Mouse (Mus musculus) neural tube, embryonic 14.5 days (tissue): ENCODE results near the gene Dnlz. TPM values are rescaled to one million over a fixed set of nuclear protein-coding genes. Genes with fewer than 3 reads are reported as not detected.
A peak's percentile ranks its signal among the peaks of the same experiment; 100 is the strongest.

Experiments used
- ATAC-seq: fragments of 200-750 bp; cut with Nextera tagmentation; 2 replicates; pipeline ENCODE4 v1.8.0; 2017; ENCODE audit warnings: low read depth, mild to moderate bottlenecking, moderate TSS enrichment, moderate library complexity
- H3K27ac ChIP-seq: fragments of 300-500 bp; sonication (generic); 2 replicates; pipeline ENCODE4 v1.5.1; 2014; ENCODE audit warnings: low read depth, mild to moderate bottlenecking, control low read depth, low read length, moderate library complexity, mixed read lengths
- H3K27me3 ChIP-seq: fragments of 300-500 bp; sonication (generic); 2 replicates; pipeline ENCODE4 v1.6.1; 2014; ENCODE audit warnings: low read length; ENCODE audit not compliant: control insufficient read depth, insufficient read depth
- H3K36me3 ChIP-seq: fragments of 300-500 bp; sonication (generic); 2 replicates; pipeline ENCODE4 v1.6.1; 2014; ENCODE audit warnings: low read length, mixed read lengths; ENCODE audit not compliant: control insufficient read depth, insufficient read depth
- H3K4me1 ChIP-seq: fragments of 300-500 bp; sonication (generic); 2 replicates; pipeline ENCODE4 v1.6.1; 2014; ENCODE audit warnings: low read length; ENCODE audit not compliant: control insufficient read depth, insufficient read depth
- H3K4me2 ChIP-seq: fragments of 300-500 bp; sonication (generic); 2 replicates; pipeline ENCODE4 v1.6.1; 2014; ENCODE audit warnings: mild to moderate bottlenecking, low read depth, low read length, control low read depth
- H3K4me3 ChIP-seq: fragments of 300-500 bp; sonication (generic); 2 replicates; pipeline ENCODE4 v1.5.1; 2014; ENCODE audit warnings: low read depth, low read length, control low read depth, mixed read lengths
- H3K9ac ChIP-seq: fragments of 300-500 bp; sonication (generic); replicated peaks from 2 replicates; pipeline ENCODE4 v1.6.1; 2014; ENCODE audit warnings: low read depth, mild to moderate bottlenecking, control low read depth, low read length, mixed read lengths
- H3K9me3 ChIP-seq: fragments of 300-500 bp; sonication (generic); 2 replicates; pipeline ENCODE4 v1.6.1; 2016; ENCODE audit warnings: low read length; ENCODE audit not compliant: control insufficient read depth
- WGBS: fragments of 180-500 bp; shearing (Covaris S2); extraction: QIAGEN DNeasy Blood & Tissue Kit; methylation state at CpG from one replicate; pipeline ENCODE4 v1.1.7; 2014; 5-methylcytosine and 5-hydroxymethylcytosine counted together
- polyA plus RNA-seq: library from polyadenylated mRNA; unstranded; fragments of >200 nt; fragmentation: Nextera tagmentation; extraction: Ambion mirVana; gene quantifications from 2 replicates; pipeline ENCODE4 v1.2.1, GENCODE M21; 2014

Dnlz gene
- polyA plus RNA-seq, 1 experiment from 2014 or later = 26.6 TPM

DNA sequence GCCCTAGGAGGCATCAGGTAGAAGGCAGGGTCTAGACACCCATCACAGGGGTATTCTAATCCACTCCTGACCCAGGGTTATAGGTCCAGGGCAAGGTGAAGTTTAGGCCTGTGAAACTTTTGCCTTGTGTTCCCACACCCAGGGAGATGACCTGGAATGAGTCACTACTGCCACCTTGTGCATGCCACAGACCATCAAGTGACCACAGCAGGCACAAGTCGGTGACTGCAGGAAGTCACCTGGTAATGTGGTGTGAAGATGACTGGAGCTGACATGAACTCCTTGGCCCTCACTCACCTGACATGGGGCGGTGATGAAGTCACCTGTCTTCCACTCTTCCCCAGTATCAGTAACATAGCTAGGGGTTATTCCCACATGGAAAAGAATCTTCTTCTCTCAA lies 39.1 kb downstream of the Dnlz start:
- ATAC-seq = no peak
- Histone ChIP-seq H3K27me3 (no peaks in the 10 kb centered on the region), H3K9me3 (no peaks in the 10 kb centered on the region), H3K4me2 (no peak overlapping the region), H3K9ac (no peak overlapping the region), H3K4me1 (peaks cover 14% of the 10 kb centered on the region), H3K27ac (no peak overlapping the region), H3K4me3 (no peak overlapping the region), H3K36me3 (no peaks in the 10 kb centered on the region)
- WGBS = 63% methylated on average over 2 of the region's 2 CpGs

DNA sequence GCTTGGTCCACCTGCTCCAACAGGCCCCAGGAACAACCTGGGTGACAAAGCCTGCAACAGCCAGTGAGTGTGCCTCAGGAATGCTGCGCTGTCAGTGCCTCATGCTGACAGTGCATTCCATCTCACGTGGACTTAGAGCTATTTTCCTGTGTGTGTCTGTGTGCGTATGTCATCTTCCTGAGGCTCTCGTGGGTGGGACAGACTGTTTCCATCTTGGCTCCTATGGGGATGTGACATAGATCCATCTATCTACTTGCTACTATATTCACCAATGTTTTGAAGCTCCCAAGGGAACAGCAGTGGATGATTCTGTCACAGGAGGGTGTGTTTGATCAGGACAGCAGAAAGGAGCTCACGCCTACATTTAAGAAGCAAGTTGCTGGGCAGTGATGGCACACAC lies 40.0 kb downstream of the Dnlz start:
- 73% methylated on average over 5 of the region's 5 CpGs for WGBS
- Histone ChIP-seq H3K27ac (no peak overlapping the region), H3K4me2 (no peak overlapping the region), H3K4me1 (peaks cover 5% of the 10 kb centered on the region), H3K9ac (no peak overlapping the region), H3K4me3 (no peak overlapping the region), H3K27me3 (no peaks in the 10 kb centered on the region), H3K36me3 (no peaks in the 10 kb centered on the region), H3K9me3 (no peaks in the 10 kb centered on the region)
- no peak for ATAC-seq

DNA sequence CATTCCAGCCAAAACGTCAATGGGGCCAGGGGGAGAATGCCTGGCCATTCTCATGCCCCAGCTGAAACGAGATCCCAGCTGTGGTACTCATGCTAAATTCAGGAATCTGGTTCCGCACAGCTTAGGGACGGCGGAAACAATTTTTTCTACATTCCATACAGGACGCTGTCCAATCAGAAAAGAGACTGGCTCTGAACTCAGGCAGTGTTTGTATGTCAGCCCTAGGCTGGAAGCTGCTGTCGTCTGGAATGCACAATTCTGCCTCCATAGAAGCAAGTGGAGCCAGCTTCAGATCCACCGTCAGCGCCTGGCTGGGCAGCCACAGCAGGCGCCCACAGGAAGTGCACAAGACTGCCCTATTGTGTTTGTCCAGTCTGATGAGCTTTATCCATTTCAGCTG lies 42.2 kb downstream of the Dnlz start:
- Histone ChIP-seq H3K4me2 (no peak overlapping the region), H3K9me3 (no peaks in the 10 kb centered on the region), H3K9ac (no peak overlapping the region), H3K27me3 (no peaks in the 10 kb centered on the region), H3K4me3 (no peak overlapping the region), H3K27ac (no peak overlapping the region), H3K36me3 (no peaks in the 10 kb centered on the region), H3K4me1 (no peaks in the 10 kb centered on the region)
- peak; percentile 22; the same call in 1 of the 2 replicates for ATAC-seq
- WGBS = 32% methylated on average over 10 of the region's 10 CpGs

DNA sequence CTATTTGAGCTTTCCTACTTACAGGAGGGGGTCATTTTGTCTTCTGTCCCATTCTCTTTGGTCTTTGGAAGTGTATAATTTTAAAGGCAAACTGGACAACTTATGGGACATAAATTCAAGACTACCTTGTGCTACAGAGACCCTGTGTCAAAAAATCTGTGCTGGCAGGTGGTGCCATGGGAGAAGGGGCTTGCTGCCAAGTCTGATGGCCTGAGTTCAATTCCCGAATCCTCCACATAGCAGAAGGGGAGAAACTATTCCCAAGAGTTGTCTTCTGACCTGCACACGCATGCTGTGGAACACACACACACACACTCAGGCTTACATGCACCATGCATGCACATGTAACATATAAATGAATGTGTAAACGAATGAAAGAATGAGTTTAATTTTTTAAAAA lies 45.2 kb downstream of the Dnlz start:
- Histone ChIP-seq H3K27me3 (no peaks in the 10 kb centered on the region), H3K4me2 (no peak overlapping the region), H3K4me3 (no peak overlapping the region), H3K36me3 (no peaks in the 10 kb centered on the region), H3K27ac (no peak overlapping the region), H3K9ac (no peak overlapping the region), H3K4me1 (no peaks in the 10 kb centered on the region), H3K9me3 (no peaks in the 10 kb centered on the region)
- 93% methylated on average over 3 of the region's 3 CpGs for WGBS
- ATAC-seq = no peak

DNA sequence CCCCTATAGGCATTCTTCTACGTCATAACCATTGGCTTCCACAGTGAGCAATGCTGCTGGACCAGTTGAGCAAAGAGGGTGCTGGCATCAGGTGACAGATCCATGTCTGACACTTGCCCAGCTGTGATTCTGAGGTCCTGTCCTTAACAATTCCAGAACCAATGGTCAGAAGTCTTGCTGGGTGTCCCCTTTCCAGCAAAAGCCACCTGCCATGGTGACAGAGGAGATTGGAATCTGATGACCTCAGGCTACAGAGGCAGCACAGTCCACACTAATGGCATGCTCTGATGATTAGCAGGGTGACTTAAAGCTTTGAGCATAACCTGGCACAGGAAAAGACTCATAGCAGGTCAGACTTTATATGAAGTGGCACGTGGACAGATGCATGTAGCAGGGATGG lies 46.4 kb downstream of the Dnlz start:
- Histone ChIP-seq H3K36me3 (no peaks in the 10 kb centered on the region), H3K27ac (no peak overlapping the region), H3K9me3 (no peaks in the 10 kb centered on the region), H3K9ac (no peak overlapping the region), H3K4me2 (no peak overlapping the region), H3K4me3 (no peak overlapping the region), H3K4me1 (peaks cover 2% of the 10 kb centered on the region; the same call in 1 of the 2 replicates), H3K27me3 (no peaks in the 10 kb centered on the region)
- no peak for ATAC-seq
- WGBS = 79% methylated on average over 2 of the region's 2 CpGs

DNA sequence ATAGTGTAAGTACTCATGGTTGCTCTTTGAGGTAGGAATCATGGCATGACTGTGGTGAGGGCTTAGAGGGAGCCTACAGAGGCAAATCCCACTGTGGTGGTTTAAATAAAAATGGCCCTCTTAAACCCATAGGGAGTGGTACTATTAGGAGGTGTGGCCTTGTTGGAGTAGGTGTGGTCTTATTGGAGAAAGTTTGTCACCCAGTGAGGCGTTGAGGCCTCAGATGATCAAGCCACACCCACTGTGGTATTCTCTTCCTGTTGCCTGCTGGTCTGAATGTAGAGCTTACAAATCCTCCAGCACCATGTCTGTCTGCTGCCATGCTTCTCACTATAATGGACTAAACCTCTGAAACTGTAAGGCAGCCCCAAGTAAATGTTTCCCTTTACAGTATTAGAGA lies 47.2 kb downstream of the Dnlz start:
- WGBS = 74% methylated on average over 1 of the region's 1 CpGs
- Histone ChIP-seq H3K4me2 (no peak overlapping the region), H3K4me3 (no peak overlapping the region), H3K27me3 (no peaks in the 10 kb centered on the region), H3K4me1 (peaks cover 7% of the 10 kb centered on the region; the same call in 1 of the 2 replicates), H3K27ac (no peak overlapping the region), H3K9ac (no peak overlapping the region), H3K9me3 (no peaks in the 10 kb centered on the region), H3K36me3 (no peaks in the 10 kb centered on the region)
- ATAC-seq = no peak

DNA sequence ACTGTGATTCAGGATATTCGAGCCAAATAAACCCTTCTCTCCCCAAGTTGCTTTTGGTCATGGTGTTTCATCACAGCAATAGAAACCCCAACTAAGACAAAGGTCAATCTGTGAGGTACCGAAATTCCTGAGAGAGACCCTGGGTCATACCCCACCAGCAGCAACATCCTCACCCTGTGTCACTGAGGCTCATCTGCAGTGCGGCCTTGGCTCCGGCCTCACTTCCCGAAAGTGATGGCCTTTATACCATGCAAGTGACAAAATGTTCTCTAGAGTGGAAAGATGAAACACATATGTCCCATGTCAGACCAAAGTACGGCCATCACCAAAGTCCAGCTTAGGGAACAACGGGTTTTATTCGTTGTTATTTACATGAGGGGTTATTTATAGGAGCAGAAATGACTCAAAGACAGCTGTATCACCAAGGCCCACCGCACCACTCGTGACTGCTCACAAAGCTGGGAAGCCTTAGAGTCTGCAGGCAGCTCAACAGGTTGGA lies 49.9 kb downstream of the Dnlz start:
- H3K27me3 ChIP-seq = no peaks in the 10 kb centered on the region
- H3K36me3 ChIP-seq = no peaks in the 10 kb centered on the region
- H3K4me1 ChIP-seq = peaks cover 29% of the 10 kb centered on the region
- no peak overlapping the region for H3K4me3 ChIP-seq
- no peak overlapping the region for H3K9ac ChIP-seq
- 93% methylated on average over 10 of the region's 10 CpGs for WGBS
- no peak overlapping the region for H3K4me2 ChIP-seq
- no peak for ATAC-seq
- no peaks in the 10 kb centered on the region for H3K9me3 ChIP-seq
- no peak overlapping the region for H3K27ac ChIP-seq

DNA sequence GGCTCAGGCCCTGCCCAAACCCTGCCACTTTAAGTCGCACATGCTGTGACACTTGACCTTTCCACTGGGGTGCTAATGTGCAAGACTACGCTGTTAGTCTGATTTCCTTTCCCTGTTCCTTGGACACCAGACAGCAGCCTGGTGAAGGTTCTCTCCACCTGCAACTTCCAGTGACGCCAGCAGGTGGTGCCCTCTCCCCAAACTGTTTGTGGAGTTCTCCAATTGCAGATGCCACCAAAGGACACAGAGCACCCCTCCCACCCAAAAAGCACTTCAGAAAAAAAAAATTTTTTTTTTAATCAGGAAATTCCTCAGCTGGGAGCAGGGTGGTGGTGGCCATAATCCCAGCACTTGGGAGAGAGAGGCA lies 51.1 kb downstream of the Dnlz start:
- 0% methylated on average over 3 of the region's 3 CpGs for WGBS
- H3K9ac ChIP-seq = no peak overlapping the region

DNA sequence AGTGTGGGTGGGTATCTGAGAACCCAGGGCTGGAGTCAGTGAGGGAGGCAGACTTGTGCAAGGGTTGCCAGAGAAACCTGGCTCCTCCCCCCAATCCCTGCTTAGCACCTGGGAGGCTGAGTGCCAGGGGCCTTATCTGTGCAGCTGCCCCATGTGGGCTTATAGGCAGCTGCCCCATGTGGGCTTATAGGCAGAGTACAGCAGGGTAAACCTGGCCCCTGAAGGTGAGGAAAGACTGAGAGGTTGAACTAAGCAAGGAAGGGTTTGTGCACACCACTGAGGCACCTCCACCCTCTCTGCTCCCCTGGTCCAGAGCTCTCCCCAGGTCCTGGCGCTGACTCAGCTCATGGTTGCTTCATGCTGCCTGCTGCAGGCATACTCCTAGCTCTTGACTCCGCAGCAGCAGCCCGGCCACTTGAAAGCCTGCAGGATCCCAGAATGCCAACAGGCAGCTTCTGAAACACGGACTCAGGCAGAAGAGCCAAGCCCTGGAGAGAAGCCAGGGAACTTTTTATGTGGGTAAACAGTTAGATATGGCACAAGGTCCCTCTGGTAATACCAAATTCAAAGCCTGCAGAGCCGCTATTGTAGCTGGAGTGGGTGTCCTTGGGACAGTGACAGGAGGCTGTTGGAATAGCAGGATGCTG lies 51.6 kb downstream of the Dnlz start:
- Histone ChIP-seq H3K27me3 (no peaks in the 10 kb centered on the region), H3K4me1 (peaks cover 32% of the 10 kb centered on the region), H3K27ac (no peak overlapping the region), H3K9ac (no peak overlapping the region), H3K36me3 (no peaks in the 10 kb centered on the region), H3K9me3 (no peaks in the 10 kb centered on the region), H3K4me2 (no peak overlapping the region), H3K4me3 (no peak overlapping the region)
- 0 out of 2 replicates have a peak, but pooled peaks have one; percentile 8 for ATAC-seq
- WGBS = 43% methylated on average over 5 of the region's 5 CpGs

More for the DNA sequence above, 51.1 kb downstream of the Dnlz start:
- Histone ChIP-seq H3K9me3 (no peaks in the 10 kb centered on the region), H3K27ac (no peak overlapping the region), H3K36me3 (no peaks in the 10 kb centered on the region), H3K4me1 (peaks cover 32% of the 10 kb centered on the region), H3K27me3 (no peaks in the 10 kb centered on the region), H3K4me2 (no peak overlapping the region), H3K4me3 (no peak overlapping the region)
- ATAC-seq = no peak
